19 mouse cellular contexts compared by ENCODE assay signal in genomic region chr2:29698421-29699290, GRCm38 (mm10). TPM values are rescaled to one million over a fixed set of nuclear protein-coding genes. Genes with fewer than 3 reads are reported as not detected.
A peak's percentile ranks its signal among the peaks of the same experiment; 100 is the strongest.
DNase-seq lines count a peak whose midpoint lies in the region; ATAC-seq and TF ChIP-seq lines count a peak whose summit lies in the region.
"Had no signal": no experiment of that assay in that cellular context is flagged by ENCODE, and none has a peak within 500 bp of the region (broad histone marks: within the 10 kb centered on the region; RNA-seq: fewer than 3 reads in every experiment).

No protein-coding gene starts in this region.

- no peak overlapping the region for H3K27ac ChIP-seq in midbrain, postnatal 0 days (ENCODE audit: low read depth, low read length)
- H3K27ac ChIP-seq in midbrain, embryonic 13.5 days = no peak overlapping the region
- H3K27ac ChIP-seq in CH12.LX (ENCODE audit: insufficient read depth, low read depth) = peak overlapping the region; percentile 96
- H3K27ac ChIP-seq in embryonic facial prominence, embryonic 10.5 days (replicated peaks) = no peak overlapping the region
- H3K27ac ChIP-seq: embryonic facial prominence, embryonic 13.5 days; heart, adult 2 months; limb, embryonic 13.5 days had no signal

- no peaks in the 10 kb centered on the region for H3K27me3 ChIP-seq in midbrain, postnatal 0 days (ENCODE audit: insufficient read depth, low read length)
- H3K27me3 ChIP-seq in midbrain, embryonic 13.5 days = no peaks in the 10 kb centered on the region
- H3K27me3 ChIP-seq in CH12.LX (replicated peaks) = no peaks in the 10 kb centered on the region
- no peaks in the 10 kb centered on the region for H3K27me3 ChIP-seq in embryonic facial prominence, embryonic 10.5 days (replicated peaks; ENCODE audit: low read depth, poor library complexity, severe bottlenecking)
- H3K27me3 ChIP-seq: embryonic facial prominence, embryonic 13.5 days; limb, embryonic 13.5 days had no signal

- no peak overlapping the region for H3K9ac ChIP-seq in midbrain, postnatal 0 days (replicated peaks; ENCODE audit: low read length, poor library complexity, severe bottlenecking)
- H3K9ac ChIP-seq in midbrain, embryonic 13.5 days (replicated peaks) = no peak overlapping the region
- no peak overlapping the region; the same call in 1 of the 2 replicates for H3K9ac ChIP-seq in CH12.LX (ENCODE audit: insufficient read depth, low read depth)
- H3K9ac ChIP-seq: embryonic facial prominence, embryonic 13.5 days; limb, embryonic 13.5 days had no signal

- no peak for TF ChIP-seq CTCF in midbrain, postnatal 0 days (IDR thresholded peaks at IDR 0.05)
- no peak for TF ChIP-seq CTCF in CH12.LX (conservative IDR thresholded peaks at IDR 0.05 in 1 of 2, IDR thresholded peaks at IDR 0.05 in 1 of 2; ENCODE audit: low read depth in 2 of 2, low read length in 2 of 2)

- ATAC-seq in midbrain, postnatal 0 days (ENCODE audit: low FRiP score) = no peak
- no peak for ATAC-seq in midbrain, embryonic 13.5 days
- peak; percentile 30; the same call in 1 of the 2 replicates for ATAC-seq in megakaryocyte, adult 5-6 weeks (ENCODE audit: poor library complexity, severe bottlenecking)
- ATAC-seq: activated CD4-positive, CD25-positive, alpha-beta regulatory T cell, adult 4 months had no signal

- peak; percentile 52 for TF ChIP-seq EP300 in CH12.LX (IDR thresholded peaks at IDR 0.05; ENCODE audit: low read length)

- TF ChIP-seq RAD21 in CH12.LX (IDR thresholded peaks at IDR 0.05; ENCODE audit: low read depth, low read length) = no peak

- dilution Hi-C loops in CH12.LX (cut with MboI; ENCODE audit: extremely low pct_ligation_motif_present, extremely low pct_unique_long_range_greater_than_20kb, low sequenced_read_pairs) = no loop called here

- DNase-seq in cerebellum, postnatal 10 days = peak; percentile 68 to 80
- DNase-seq in cerebellum, adult 11 months = no peak
- peak; percentile 27 for DNase-seq in midbrain, postnatal 0 days (ENCODE audit: low spot score)
- peak; percentile 75 for DNase-seq in CH12.LX (ENCODE audit: extremely low read depth)
- DNase-seq in embryonic facial prominence, embryonic 10.5 days (ENCODE audit: low spot score) = no peak
- no peak for DNase-seq in gastrocnemius, adult 18-20 months (ENCODE audit: low spot score)
- DNase-seq: cerebellum, postnatal 36 days; heart, adult 2 months; lung, postnatal 36 days had no signal

- peak; percentile 45; the same call in 1 of the 2 replicates for TF ChIP-seq POLR2A in CH12.LX (IDR thresholded peaks at IDR 0.05; ENCODE audit: low read depth, low read length)

- in situ Hi-C loops in CH12.LX (cut with MboI; ENCODE audit: low pct_ligation_motif_present, low pct_unique_long_range_greater_than_20kb, low sequenced_read_pairs) = no loop called here

- H3K4me3 ChIP-seq in midbrain, postnatal 0 days (ENCODE audit: low read depth, low read length) = no peak overlapping the region
- H3K4me3 ChIP-seq in midbrain, embryonic 13.5 days (replicated peaks) = no peak overlapping the region
- peak overlapping the region in 2 of 3 experiments; percentile 12 to 39 for H3K4me3 ChIP-seq in CH12.LX (replicated peaks in 1 of 3; ENCODE audit: low read depth in 2 of 3, low read length in 2 of 3, poor library complexity in 1 of 3)
- no peak overlapping the region for H3K4me3 ChIP-seq in embryonic facial prominence, embryonic 10.5 days
- H3K4me3 ChIP-seq: embryonic facial prominence, embryonic 13.5 days; heart, adult 2 months; limb, embryonic 13.5 days had no signal

- H3K9me3 ChIP-seq in midbrain, postnatal 0 days (ENCODE audit: low read length) = no peaks in the 10 kb centered on the region
- H3K9me3 ChIP-seq in midbrain, embryonic 13.5 days = no peaks in the 10 kb centered on the region
- no peaks in the 10 kb centered on the region for H3K9me3 ChIP-seq in CH12.LX (replicated peaks; ENCODE audit: low read length)
- H3K9me3 ChIP-seq in embryonic facial prominence, embryonic 10.5 days = no peaks in the 10 kb centered on the region
- H3K9me3 ChIP-seq: embryonic facial prominence, embryonic 13.5 days; G1E; limb, embryonic 13.5 days had no signal

- peaks cover 36% of the 10 kb centered on the region for H3K79me2 ChIP-seq in CH12.LX (replicated peaks; ENCODE audit: control insufficient read depth, extremely low read depth, insufficient read depth, poor library complexity, severe bottlenecking)

- no peak overlapping the region for H3K4me2 ChIP-seq in midbrain, postnatal 0 days (ENCODE audit: low read depth, low read length, poor library complexity, severe bottlenecking)
- no peak overlapping the region for H3K4me2 ChIP-seq in midbrain, embryonic 13.5 days (replicated peaks)
- 0 out of 2 replicates have a peak overlapping the region, but pooled peaks have one; percentile 2 for H3K4me2 ChIP-seq in CH12.LX (ENCODE audit: insufficient read depth, low read depth, poor library complexity, severe bottlenecking)
- H3K4me2 ChIP-seq: embryonic facial prominence, embryonic 13.5 days; limb, embryonic 13.5 days had no signal

- WGBS in midbrain, postnatal 0 days = 83% methylated on average over 6 of the region's 6 CpGs
- 94% methylated on average over 6 of the region's 6 CpGs for WGBS in midbrain, embryonic 13.5 days
- WGBS in embryonic facial prominence, embryonic 10.5 days = 91% methylated on average over 6 of the region's 6 CpGs

- H3K36me3 ChIP-seq in midbrain, postnatal 0 days (ENCODE audit: insufficient read depth, low read length) = peaks cover 42% of the 10 kb centered on the region
- peaks cover 67% of the 10 kb centered on the region for H3K36me3 ChIP-seq in midbrain, embryonic 13.5 days
- peaks cover 81 to 91% of the 10 kb centered on the region in 2 experiments for H3K36me3 ChIP-seq in CH12.LX (replicated peaks in 1 of 2; ENCODE audit: control insufficient read depth in 1 of 2, insufficient read depth in 1 of 2, low read length in 1 of 2)
- peaks cover 98% of the 10 kb centered on the region for H3K36me3 ChIP-seq in embryonic facial prominence, embryonic 10.5 days (replicated peaks)

- no peaks in the 10 kb centered on the region for H3K4me1 ChIP-seq in midbrain, postnatal 0 days (ENCODE audit: insufficient read depth, low read length)
- H3K4me1 ChIP-seq in midbrain, embryonic 13.5 days (replicated peaks) = no peaks in the 10 kb centered on the region
- H3K4me1 ChIP-seq in CH12.LX (ENCODE audit: control insufficient read depth in 1 of 2, insufficient read depth in 2 of 2) = peaks cover 50 to 100% of the 10 kb centered on the region in 2 experiments
- H3K4me1 ChIP-seq in embryonic facial prominence, embryonic 10.5 days = no peaks in the 10 kb centered on the region
- H3K4me1 ChIP-seq: embryonic facial prominence, embryonic 13.5 days; limb, embryonic 13.5 days had no signal

TF ChIP-seq in CH12.LX, 34 proteins besides CTCF, POLR2A, EP300 and RAD21 (continues in another document):
- peak; percentile 78 for TF ChIP-seq ZNF384 (IDR thresholded peaks at IDR 0.05; ENCODE audit: low read depth, low read length)
- no peak; the same call in none of the 2 replicates for TF ChIP-seq IRF4 (IDR thresholded peaks at IDR 0.05; ENCODE audit: low read depth, low read length)
- peak; percentile 59; the same call in 1 of the 2 replicates for TF ChIP-seq MXI1 (IDR thresholded peaks at IDR 0.05; ENCODE audit: low read depth, low read length)
- no peak for TF ChIP-seq ZKSCAN1 (IDR thresholded peaks at IDR 0.05; ENCODE audit: borderline replicate concordance, low read depth, low read length)
- no peak for TF ChIP-seq JUND (conservative IDR thresholded peaks at IDR 0.05; ENCODE audit: low read depth, low read length)
- TF ChIP-seq USF2 (conservative IDR thresholded peaks at IDR 0.05; ENCODE audit: low read depth, low read length) = no peak
- no peak for TF ChIP-seq MAFK (IDR thresholded peaks at IDR 0.05; ENCODE audit: insufficient replicate concordance, low read length)
- peak; percentile 44 for TF ChIP-seq BHLHE40 (IDR thresholded peaks at IDR 0.05; ENCODE audit: low read depth, low read length)
- no peak for TF ChIP-seq NRF1 (IDR thresholded peaks at IDR 0.05; ENCODE audit: low read depth, low read length)
- peak; percentile 94 for TF ChIP-seq MEF2A (IDR thresholded peaks at IDR 0.05; ENCODE audit: borderline replicate concordance, low read depth, low read length)
- TF ChIP-seq ZC3H11A (IDR thresholded peaks at IDR 0.05; ENCODE audit: low read depth, low read length) = no peak
- no peak for TF ChIP-seq KAT2A (IDR thresholded peaks at IDR 0.05; ENCODE audit: insufficient replicate concordance, low read length)
- no peak for TF ChIP-seq UBTF (IDR thresholded peaks at IDR 0.05; ENCODE audit: low read depth, low read length)
- 0 out of 2 replicates have a peak, but pooled peaks have one; percentile 42 for TF ChIP-seq ELF1 (IDR thresholded peaks at IDR 0.05; ENCODE audit: low read depth, low read length)
- TF ChIP-seq HCFC1 (IDR thresholded peaks at IDR 0.05; ENCODE audit: low read depth, low read length) = no peak
- TF ChIP-seq PAX5 (IDR thresholded peaks at IDR 0.05; ENCODE audit: low read length) = no peak
- TF ChIP-seq GABPA (IDR thresholded peaks at IDR 0.05; ENCODE audit: insufficient replicate concordance, low read depth, low read length) = no peak
- TF ChIP-seq USF1 (IDR thresholded peaks at IDR 0.05; ENCODE audit: low read depth, low read length) = no peak
- no peak for TF ChIP-seq TBP (conservative IDR thresholded peaks at IDR 0.05; ENCODE audit: low read depth, low read length)
- peak; percentile 75 for TF ChIP-seq MAZ (IDR thresholded peaks at IDR 0.05; ENCODE audit: low read depth, low read length)
- TF ChIP-seq POLR2AphosphoS2 (IDR thresholded peaks at IDR 0.05; ENCODE audit: low read depth, low read length) = no peak
- no peak for TF ChIP-seq SMC3 (IDR thresholded peaks at IDR 0.05; ENCODE audit: low read depth, low read length)
- TF ChIP-seq MYC (IDR thresholded peaks at IDR 0.05; ENCODE audit: low read depth, low read length) = peak; percentile 82; the same call in 1 of the 2 replicates
- peak; percentile 77 for TF ChIP-seq TCF12 (IDR thresholded peaks at IDR 0.05; ENCODE audit: low read depth, low read length)
- TF ChIP-seq CHD1 (IDR thresholded peaks at IDR 0.05; ENCODE audit: low read depth, low read length) = peak; percentile 62; the same call in 1 of the 2 replicates

RNA-seq across cellular contexts. Expression of gene Gm13420, which starts 52.8 kb away (rescaled TPM):
- 0.60 and 1.7 TPM in 2 replicates for total RNA-seq in midbrain, postnatal 0 days (2014; rRNA removed)
- 0.21 and 0.65 TPM in 2 replicates for polyA plus RNA-seq in midbrain, postnatal 0 days (2015; fragmentation: Nextera tagmentation; extraction: Ambion mirVana)
- 0.24 TPM in 1 of 2 replicates, not detected in the other for polyA plus RNA-seq in midbrain, embryonic 13.5 days (2015; fragmentation: Nextera tagmentation; extraction: Ambion mirVana)
- total RNA-seq in CH12.LX (2012; rRNA removed) (not detected in 2 replicates), CH12.LX (2014; rRNA removed) (not detected in 2 replicates)
- not detected in 2 replicates for polyA plus RNA-seq in CH12.LX (2012; ENCODE audit: insufficient read length, low read depth)
- total RNA-seq in megakaryocyte, adult 5-6 weeks (2015) = not detected in 2 replicates
- not detected in 2 replicates for total RNA-seq in megakaryocyte, adult 5-6 weeks (2017)
- not detected in 2 replicates for polyA plus RNA-seq in embryonic facial prominence, embryonic 10.5 days (2016; fragmentation: Nextera tagmentation; extraction: Ambion mirVana)
- not detected for total RNA-seq in gastrocnemius, adult 18-20 months (2021)
- total RNA-seq: G1E; heart, adult 2 months had no signal
- polyA plus RNA-seq: C2C12; embryonic facial prominence, embryonic 13.5 days; forebrain, embryonic 11.5 days; G1E; heart, adult 2 months; heart, postnatal 0 days; limb, embryonic 13.5 days; urinary bladder, adult 2 months had no signal

Comparison
In these comparisons a context has a peak if more than half of its experiments do, and no peak if none do; other contexts are left out.
1. DNase-seq: peak in cerebellum, postnatal 10 days (2 of 2), midbrain, postnatal 0 days (single experiment) and CH12.LX (single experiment); none in cerebellum, adult 11 months (single experiment), embryonic facial prominence, embryonic 10.5 days (single experiment) and gastrocnemius, adult 18-20 months (single experiment).
2. H3K4me3 ChIP-seq: peak in CH12.LX (2 of 3); none in midbrain, postnatal 0 days (single experiment), midbrain, embryonic 13.5 days (single experiment) and embryonic facial prominence, embryonic 10.5 days (single experiment).